Mouse (Mus musculus) layer of hippocampus, postnatal 36 days (tissue): ENCODE measurements around the gene Lsm14b. TPM values are rescaled to one million over a fixed set of nuclear protein-coding genes. Genes with fewer than 3 reads are reported as not detected.

ENCODE experiments used
- DNase-seq, 2 experiments: peaks; one replicate each; pipeline ENCODE4 v3.0.0; 2022
- total RNA-seq, 2 experiments: library from RNA; stranded (reverse); gene quantifications; 2 replicates each; pipeline ENCODE4 v1.2.3; 2021

Gene Lsm14b
- total RNA-seq, 2 experiments from 2014 or later: 97.5 to 105 TPM

- DNase-seq: no peak
Observed at GRCm38 (mm10) chr2:180018573-180018972, 6.2 kb upstream of the Lsm14b start.

- DNase-seq: no peak
Observed at GRCm38 (mm10) chr2:180020091-180020661, 4.6 kb upstream of the Lsm14b start.

GRCm38 (mm10) chr2:180020919-180021318 lies 3.9 kb upstream of the Lsm14b start:
- DNase-seq: no peak

- DNase-seq: no peak
Observed at GRCm38 (mm10) chr2:180022751-180023150, 2.0 kb upstream of the Lsm14b start.

GRCm38 (mm10) chr2:180025135-180025860 lies 511 bp downstream of the Lsm14b start:
- no peak for DNase-seq

- no peak for DNase-seq
Observed at GRCm38 (mm10) chr2:180025861-180026200, 1.0 kb downstream of the Lsm14b start.

- DNase-seq: no peak
Observed at GRCm38 (mm10) chr2:180027768-180028167, 3.0 kb downstream of the Lsm14b start.

GRCm38 (mm10) chr2:180031270-180031669 lies 6.5 kb downstream of the Lsm14b start:
- DNase-seq: no peak

GRCm38 (mm10) chr2:180032925-180033324 lies 8.1 kb downstream of the Lsm14b start:
- no peak for DNase-seq

GRCm38 (mm10) chr2:180033956-180034355 lies 9.2 kb downstream of the Lsm14b start:
- DNase-seq: no peak

GRCm38 (mm10) chr2:180034753-180035152 lies 10.0 kb downstream of the Lsm14b start:
- no peak for DNase-seq

GRCm38 (mm10) chr2:180040406-180040805 lies 15.6 kb downstream of the Lsm14b start:
- no peak for DNase-seq

- peak in 1 of 2 experiments; percentile 37 for DNase-seq
Observed at GRCm38 (mm10) chr2:180041577-180042255, 16.9 kb downstream of the Lsm14b start.

- peak; percentile 87 to 89 for DNase-seq
Observed at GRCm38 (mm10) chr2:180042256-180042857, 17.6 kb downstream of the Lsm14b start, which contains the start of the genes Psma7 and Ss18l1. TSS of gene Psma7 (minus strand) at chr2:180042433. TSS of gene Ss18l1 (plus strand) at chr2:180042509.

- peak; percentile 58 to 73 for DNase-seq
Observed at GRCm38 (mm10) chr2:180042858-180043515, 18.2 kb downstream of the Lsm14b start.

GRCm38 (mm10) chr2:180045283-180045682 lies 20.5 kb downstream of the Lsm14b start:
- DNase-seq: no peak

GRCm38 (mm10) chr2:180047580-180047979 lies 22.8 kb downstream of the Lsm14b start:
- no peak for DNase-seq

- peak; percentile 61 to 69 for DNase-seq
Observed at GRCm38 (mm10) chr2:180047980-180048635, 23.3 kb downstream of the Lsm14b start.

- peak; percentile 69 to 72 for DNase-seq
Observed at GRCm38 (mm10) chr2:180050986-180051385, 26.2 kb downstream of the Lsm14b start.

GRCm38 (mm10) chr2:180051986-180052733 lies 27.4 kb downstream of the Lsm14b start:
- DNase-seq: no peak

- DNase-seq: no peak
Observed at GRCm38 (mm10) chr2:180053001-180053400, 28.2 kb downstream of the Lsm14b start.
